Mouse (Mus musculus): ENCODE results near the gene Adgrd1.

- TF ChIP-seq CTCF (IDR thresholded peaks at IDR 0.05; ENCODE audit: low read depth, low read length) (no peak), POLR2A (IDR thresholded peaks at IDR 0.05; ENCODE audit: insufficient read depth, low read length) (no peak), EP300 (IDR thresholded peaks at IDR 0.05; ENCODE audit: insufficient read depth, low read depth, low read length) (no peak)
Measured at GRCm38 (mm10) chr5:129118523-129118922, 22.0 kb downstream of the Adgrd1 start.

All from ES-Bruce4 (cell line).